Mouse (Mus musculus): ENCODE data around the gene Psmd11. TPM values are rescaled to one million over a fixed set of nuclear protein-coding genes. Genes with fewer than 3 reads are reported as not detected.
"Not testable (repeated sequence)": the region's sequence is repeated elsewhere in the genome, so short reads cannot be mapped to it uniquely, and the experiment has no call there.

Gene Psmd11
- total RNA-seq, 2 experiments from 2014 or later: 121 to 128 TPM

- intact Hi-C loops (cut with DNase I; ENCODE audit: low total_unique reads): loop anchor here (5.0 kb wide), 1 partner anchor 247 kb away; no protein-coding TSS in a partner anchor
- no peak for DNase-seq
These were observed 3.1 kb upstream of the Psmd11 start for GRCm38 (mm10) chr11:80425247-80425778.

DNA sequence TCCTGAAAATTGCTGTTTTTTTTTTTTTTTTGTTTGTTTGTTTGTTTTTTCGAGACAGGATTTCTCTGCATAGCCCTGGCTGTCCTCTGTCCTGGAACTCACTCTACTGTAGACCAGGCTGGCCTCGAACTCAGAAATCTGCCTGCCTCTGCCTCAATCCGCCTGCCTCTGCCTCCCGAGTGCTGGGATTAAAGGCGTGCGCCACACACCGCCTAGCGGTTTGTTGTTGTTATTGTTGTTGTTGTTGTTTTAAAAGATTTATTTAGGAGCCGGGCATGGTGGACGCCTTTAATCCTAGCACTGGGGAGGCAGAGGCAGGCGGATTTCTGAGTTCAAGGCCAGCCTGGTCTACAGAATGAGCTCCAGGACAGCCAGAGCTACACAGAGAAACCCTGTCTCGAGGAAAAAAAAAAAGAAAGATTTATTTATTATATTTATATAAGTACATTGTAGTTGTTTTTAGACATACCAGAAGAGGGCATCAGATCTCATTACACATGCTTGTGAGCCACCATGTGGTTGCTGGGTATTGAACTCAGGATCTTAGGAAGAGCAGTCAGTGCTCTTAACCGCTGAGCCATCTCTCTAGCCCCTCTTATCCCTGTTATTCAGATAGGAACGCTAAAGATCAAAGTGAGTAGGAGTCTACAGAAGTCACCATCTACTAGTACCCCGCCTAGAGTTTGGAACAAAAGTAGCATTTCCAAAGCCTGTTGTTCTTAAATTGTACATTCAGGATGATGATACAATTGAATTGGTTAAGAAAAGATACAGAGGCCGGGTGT is 2.2 kb upstream of the Psmd11 start:
- DNase-seq: not testable (repeated sequence)
- intact Hi-C loops (cut with DNase I; ENCODE audit: low total_unique reads): loop anchor here (5.0 kb wide), 1 partner anchor 246 kb away; no protein-coding TSS in a partner anchor

DNA sequence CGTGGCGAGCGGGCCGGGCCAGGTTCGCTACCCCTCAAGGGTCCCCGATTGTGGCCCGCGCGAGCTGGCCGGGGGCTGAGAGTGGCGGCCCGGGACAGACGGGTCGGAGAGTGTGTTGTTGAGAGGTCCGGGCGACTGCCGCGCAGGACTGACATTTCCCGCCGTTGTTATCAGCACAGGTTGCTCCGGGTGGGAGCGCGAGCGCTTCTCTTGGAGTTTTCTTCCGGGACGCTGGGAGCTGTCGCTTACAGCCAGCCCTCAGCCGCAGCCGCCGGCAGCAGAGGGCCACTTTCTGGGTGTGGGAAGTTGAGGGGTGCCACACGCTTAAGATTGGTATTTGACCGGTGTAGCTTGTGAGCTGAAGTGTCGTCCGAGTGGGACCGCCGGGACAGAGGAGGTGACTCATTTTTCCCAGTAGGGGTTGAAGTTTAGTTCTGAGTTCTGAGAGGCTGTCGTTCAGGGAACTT is 627 bp downstream of the Psmd11 start:
- intact Hi-C loops (cut with DNase I; ENCODE audit: low total_unique reads): loop anchor here (5.0 kb wide), 1 partner anchor 243 kb away; no protein-coding TSS in a partner anchor
- peak; percentile 24 for DNase-seq

DNA sequence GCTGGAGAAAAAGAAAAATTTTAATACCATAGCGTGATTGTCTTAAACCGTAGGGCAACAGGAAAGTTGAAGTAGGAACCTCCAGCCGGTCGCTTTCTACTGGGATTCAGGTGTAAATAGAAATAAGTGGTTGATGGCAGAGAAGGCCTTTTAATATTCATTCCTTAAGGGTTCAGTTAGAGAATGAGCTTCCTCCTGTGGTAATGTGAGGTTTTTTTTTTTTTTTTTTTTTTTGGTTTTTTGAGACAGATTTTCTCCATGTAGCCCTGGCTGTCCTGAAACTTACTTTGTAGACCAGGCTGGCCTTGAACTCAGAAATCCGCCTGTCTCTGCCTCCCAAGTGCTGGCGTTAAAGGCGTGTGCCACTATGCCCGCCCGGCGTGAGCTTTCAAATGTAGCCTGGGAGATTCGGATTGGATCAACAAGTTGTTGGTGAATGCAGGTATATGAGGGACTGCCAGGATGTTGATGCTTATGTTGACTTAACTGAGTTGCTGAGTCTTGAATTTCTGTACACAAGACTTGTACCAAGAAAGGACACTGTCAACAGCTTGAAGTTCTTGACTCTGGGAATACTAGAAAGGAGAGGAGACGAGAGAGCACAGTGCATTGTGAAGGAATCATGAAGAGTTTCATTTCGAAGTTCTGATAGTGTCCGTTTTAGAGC is 1.2 kb downstream of the Psmd11 start:
- no peak for DNase-seq
- intact Hi-C loops (cut with DNase I; ENCODE audit: low total_unique reads): loop anchor here (5.0 kb wide), 1 partner anchor 243 kb away; no protein-coding TSS in a partner anchor

GRCm38 (mm10) chr11:80430366-80430910 is 2.0 kb downstream of the Psmd11 start:
- intact Hi-C loops (cut with DNase I; ENCODE audit: low total_unique reads): no loop called here
- no peak for DNase-seq

GRCm38 (mm10) chr11:80446916-80447315 is 18.5 kb downstream of the Psmd11 start:
- DNase-seq: no peak
- intact Hi-C loops (cut with DNase I; ENCODE audit: low total_unique reads): no loop called here

DNA sequence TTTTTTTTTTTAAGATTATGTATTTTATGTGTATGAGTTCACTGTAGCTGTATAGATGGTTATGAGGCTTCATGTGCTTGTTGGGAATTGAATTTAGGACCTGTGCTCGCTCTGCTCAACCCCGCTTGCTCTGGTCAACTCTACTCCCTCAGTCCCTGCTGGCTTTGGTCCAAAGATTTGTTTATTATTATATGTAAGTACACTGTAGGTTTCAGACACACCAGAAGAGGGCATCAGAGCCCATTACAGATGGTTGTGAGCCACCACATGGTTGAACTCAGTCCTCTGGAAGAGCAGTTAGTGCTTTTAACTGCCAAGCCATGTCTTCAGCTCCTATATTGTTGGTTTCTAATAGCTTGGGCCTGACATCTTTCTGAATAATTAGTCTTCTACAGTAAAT is 21.4 kb downstream of the Psmd11 start:
- intact Hi-C loops (cut with DNase I; ENCODE audit: low total_unique reads): no loop called here
- DNase-seq: no peak

GRCm38 (mm10) chr11:80452242-80452641 is 23.8 kb downstream of the Psmd11 start:
- intact Hi-C loops (cut with DNase I; ENCODE audit: low total_unique reads): no loop called here
- DNase-seq: no peak

DNA sequence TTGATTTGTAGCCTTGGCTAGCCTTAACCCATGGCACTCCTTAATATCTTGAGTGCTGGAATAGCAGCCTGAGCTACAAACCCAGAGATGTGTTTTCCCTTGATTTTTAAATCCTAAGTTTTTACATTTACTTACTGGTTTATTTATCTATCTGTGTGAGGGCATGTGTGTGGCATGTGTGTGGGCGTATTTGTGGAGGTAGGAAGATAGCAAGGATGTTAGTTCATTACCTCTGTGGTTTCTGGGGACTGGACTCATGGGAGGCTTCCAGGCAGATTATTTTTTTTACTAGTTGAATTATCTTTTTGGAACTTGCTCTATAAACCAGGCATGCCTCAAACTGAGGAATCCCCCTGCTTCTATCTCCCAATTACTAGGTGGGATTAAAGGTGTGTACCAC is 24.8 kb downstream of the Psmd11 start:
- no peak for DNase-seq
- intact Hi-C loops (cut with DNase I; ENCODE audit: low total_unique reads): no loop called here

GRCm38 (mm10) chr11:80463605-80464130 is 35.3 kb downstream of the Psmd11 start:
- DNase-seq; intact Hi-C loops (cut with DNase I; ENCODE audit: low total_unique reads): not testable (repeated sequence)

DNA sequence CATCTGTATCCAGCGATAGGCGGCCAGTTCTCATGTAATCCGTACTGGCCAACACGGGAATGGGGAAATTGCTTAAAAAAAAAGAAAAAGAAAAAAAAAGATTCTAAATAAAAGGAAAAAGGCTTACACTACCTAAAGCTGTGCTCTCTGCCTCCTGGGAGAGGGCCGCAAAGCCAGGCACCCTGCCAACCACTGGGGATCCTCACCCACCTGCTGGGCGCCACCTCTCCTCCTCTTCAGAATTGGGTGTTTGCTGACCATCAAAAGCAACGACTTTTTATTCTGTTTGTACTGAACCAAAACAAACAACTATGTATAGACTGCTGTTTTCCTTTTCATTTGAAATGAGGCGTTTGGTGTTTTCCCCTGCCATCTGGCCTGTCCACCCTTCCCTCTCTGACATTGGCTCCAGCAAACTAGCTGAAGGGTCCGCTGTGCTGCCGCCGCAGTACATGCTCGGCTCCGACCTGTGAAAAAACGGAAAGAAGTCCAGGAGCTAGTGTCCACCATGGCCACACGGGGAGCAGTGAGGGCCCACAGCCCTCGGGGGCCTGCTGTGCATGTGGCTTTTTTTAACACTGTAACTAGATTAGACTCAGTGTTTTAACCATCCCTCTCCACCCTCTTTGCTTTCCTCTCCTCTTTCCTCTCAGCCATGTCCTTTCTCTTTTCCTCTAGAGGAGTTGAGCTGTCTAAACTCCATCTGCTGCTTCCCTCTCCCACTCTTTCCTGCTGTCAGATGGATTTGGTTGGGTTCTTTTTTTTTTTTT is 43.6 kb downstream of the Psmd11 start:
- intact Hi-C loops (cut with DNase I; ENCODE audit: low total_unique reads): no loop called here
- no peak for DNase-seq

- intact Hi-C loops (cut with DNase I; ENCODE audit: low total_unique reads): no loop called here
These were observed 45.8 kb downstream of the Psmd11 start for GRCm38 (mm10) chr11:80474175-80474691.

DNA sequence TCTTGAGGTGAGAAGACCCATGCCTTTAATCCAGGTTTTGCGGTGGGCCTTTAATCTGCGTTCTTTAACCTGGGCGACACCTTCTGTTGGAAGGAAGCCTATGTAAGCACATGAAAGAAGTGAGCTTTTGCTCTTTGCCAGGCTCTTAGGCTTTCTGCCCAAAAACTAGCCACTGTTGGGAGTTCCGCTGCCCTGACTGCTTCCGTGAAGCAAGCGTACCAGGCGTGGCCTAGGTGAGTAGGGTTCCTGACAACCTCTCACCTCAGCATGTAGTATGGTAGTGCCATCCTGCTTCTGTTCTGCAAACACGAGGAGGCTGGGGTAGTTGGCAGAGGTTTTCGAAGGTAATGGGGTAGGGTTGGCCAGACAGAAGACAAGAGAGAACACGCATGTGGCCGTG is 46.4 kb downstream of the Psmd11 start:
- DNase-seq: no peak
- intact Hi-C loops (cut with DNase I; ENCODE audit: low total_unique reads): no loop called here

More at GRCm38 (mm10) chr11:80474175-80474691, 45.8 kb downstream of the Psmd11 start:
- no peak for DNase-seq

DNA sequence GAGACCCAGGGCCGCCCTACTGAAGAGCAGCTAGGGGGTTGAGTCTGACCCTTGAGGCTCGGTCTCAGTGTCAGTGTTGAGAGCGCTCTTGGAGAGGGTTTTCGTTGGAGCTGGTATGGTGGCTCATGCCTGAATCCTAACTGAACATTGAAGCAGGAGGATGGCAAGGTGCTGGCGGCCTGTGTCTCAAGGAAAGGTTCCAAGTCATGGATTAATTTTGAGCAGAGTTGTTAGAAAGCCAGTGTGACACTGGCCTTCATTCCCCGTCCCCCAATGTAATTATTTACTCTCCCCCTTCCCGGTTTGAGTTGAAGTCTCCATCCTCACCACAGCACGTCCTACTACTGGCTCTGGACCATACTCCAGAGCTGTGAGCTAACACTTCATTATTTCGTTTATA is 47.1 kb downstream of the Psmd11 start:
- intact Hi-C loops (cut with DNase I; ENCODE audit: low total_unique reads): no loop called here

GRCm38 (mm10) chr11:80476222-80477189 is 48.1 kb downstream of the Psmd11 start, which contains the start of gene Cdk5r1:
Gene Cdk5r1, plus strand, starts transcription at chr11:80477023.
- intact Hi-C loops (cut with DNase I; ENCODE audit: low total_unique reads): no loop called here

More for the DNA sequence above, 47.1 kb downstream of the Psmd11 start:
- no peak for DNase-seq

DNA sequence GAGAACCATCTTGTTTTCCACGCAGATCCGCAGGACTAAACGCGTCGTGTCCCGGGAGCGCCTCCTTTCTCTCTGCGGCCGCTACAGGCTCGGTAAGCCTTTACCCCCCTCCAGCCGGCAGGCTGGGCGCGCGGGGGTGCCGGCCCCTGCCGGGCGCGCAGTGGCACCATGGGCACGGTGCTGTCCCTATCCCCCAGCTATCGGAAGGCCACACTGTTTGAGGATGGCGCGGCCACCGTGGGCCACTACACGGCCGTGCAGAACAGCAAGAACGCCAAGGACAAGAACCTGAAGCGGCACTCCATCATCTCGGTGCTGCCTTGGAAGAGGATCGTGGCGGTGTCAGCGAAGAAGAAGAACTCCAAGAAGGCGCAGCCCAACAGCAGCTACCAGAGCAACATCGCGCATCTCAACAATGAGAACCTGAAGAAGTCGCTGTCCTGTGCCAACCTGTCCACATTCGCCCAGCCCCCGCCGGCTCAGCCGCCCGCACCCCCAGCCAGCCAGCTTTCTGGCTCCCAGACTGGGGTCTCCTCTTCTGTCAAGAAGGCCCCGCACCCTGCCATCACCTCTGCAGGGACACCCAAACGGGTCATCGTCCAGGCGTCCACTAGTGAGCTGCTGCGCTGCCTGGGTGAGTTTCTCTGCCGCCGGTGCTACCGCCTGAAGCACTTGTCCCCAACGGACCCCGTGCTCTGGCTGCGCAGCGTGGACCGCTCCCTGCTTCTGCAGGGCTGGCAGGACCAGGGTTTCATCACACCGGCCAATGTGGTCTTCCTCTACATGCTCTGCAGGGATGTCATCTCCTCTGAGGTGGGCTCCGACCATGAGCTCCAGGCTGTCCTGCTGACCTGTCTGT is 49.2 kb downstream of the Psmd11 start:
- DNase-seq: no peak
- intact Hi-C loops (cut with DNase I; ENCODE audit: low total_unique reads): no loop called here

More at GRCm38 (mm10) chr11:80476222-80477189, 48.1 kb downstream of the Psmd11 start, which contains the start of gene Cdk5r1:
- DNase-seq: peak; percentile 84

Data from gastrocnemius, postnatal 14 days (tissue).